Mouse (Mus musculus) retina, postnatal 7 days (tissue): ENCODE data around the gene Vamp1.

Experiments used
- DNase-seq: peaks from one replicate; pipeline ENCODE4 v3.0.0-alpha.2; 2012; ENCODE audit warnings: low read depth, low spot score

Vamp1 gene

GRCm38 (mm10) chr6:125213129-125213528, 2.2 kb upstream of the Vamp1 start:
- no peak for DNase-seq

- DNase-seq: no peak
Measured at GRCm38 (mm10) chr6:125213715-125214114, 1.6 kb upstream of the Vamp1 start.

GRCm38 (mm10) chr6:125216898-125217297, 1.5 kb downstream of the Vamp1 start:
- DNase-seq: no peak

- DNase-seq: no peak
Measured at GRCm38 (mm10) chr6:125217899-125218298, 2.5 kb downstream of the Vamp1 start.

GRCm38 (mm10) chr6:125218963-125219362, 3.6 kb downstream of the Vamp1 start:
- DNase-seq: peak; percentile 31

- no peak for DNase-seq
Measured at GRCm38 (mm10) chr6:125221115-125221745, 5.9 kb downstream of the Vamp1 start.

GRCm38 (mm10) chr6:125222146-125222545, 6.8 kb downstream of the Vamp1 start:
- no peak for DNase-seq

GRCm38 (mm10) chr6:125222577-125222976, 7.2 kb downstream of the Vamp1 start:
- DNase-seq: no peak

- DNase-seq: no peak
Measured at GRCm38 (mm10) chr6:125225518-125226115, 10.3 kb downstream of the Vamp1 start.

GRCm38 (mm10) chr6:125230571-125230970, 15.2 kb downstream of the Vamp1 start:
- no peak for DNase-seq

GRCm38 (mm10) chr6:125231117-125232044, 16.0 kb downstream of the Vamp1 start, which contains the start of gene Tapbpl:
Gene Tapbpl (minus strand): TSS chr6:125231860.
- peak; percentile 11 for DNase-seq

- DNase-seq: no peak
Measured at GRCm38 (mm10) chr6:125232045-125232437, 16.7 kb downstream of the Vamp1 start.

GRCm38 (mm10) chr6:125232516-125232915, 17.2 kb downstream of the Vamp1 start:
- DNase-seq: no peak

GRCm38 (mm10) chr6:125233816-125234519, 18.6 kb downstream of the Vamp1 start:
- DNase-seq: no peak

- no peak for DNase-seq
Measured at GRCm38 (mm10) chr6:125234520-125234828, 19.1 kb downstream of the Vamp1 start.

GRCm38 (mm10) chr6:125236341-125236740, 21.0 kb downstream of the Vamp1 start:
- DNase-seq: no peak

GRCm38 (mm10) chr6:125236782-125237181, 21.4 kb downstream of the Vamp1 start, which contains the start of gene Cd27:
Gene Cd27 (minus strand): TSS chr6:125237010.
- no peak for DNase-seq

GRCm38 (mm10) chr6:125237421-125237820, 22.1 kb downstream of the Vamp1 start:
- DNase-seq: no peak

GRCm38 (mm10) chr6:125238396-125238795, 23.0 kb downstream of the Vamp1 start:
- no peak for DNase-seq

- no peak for DNase-seq
Measured at GRCm38 (mm10) chr6:125239547-125239946, 24.2 kb downstream of the Vamp1 start.

- no peak for DNase-seq
Measured at GRCm38 (mm10) chr6:125240617-125241016, 25.3 kb downstream of the Vamp1 start.

- DNase-seq: no peak
Measured at GRCm38 (mm10) chr6:125241566-125241965, 26.2 kb downstream of the Vamp1 start.
